Mouse (Mus musculus): ENCODE measurements around the gene Gorab. TPM values are rescaled to one million over a fixed set of nuclear protein-coding genes. Genes with fewer than 3 reads are reported as not detected.

The Gorab gene
- 14.2 and 15.3 TPM in 2 replicates for polyA plus RNA-seq (2016; fragmentation: Nextera tagmentation; extraction: Ambion mirVana)

DNA sequence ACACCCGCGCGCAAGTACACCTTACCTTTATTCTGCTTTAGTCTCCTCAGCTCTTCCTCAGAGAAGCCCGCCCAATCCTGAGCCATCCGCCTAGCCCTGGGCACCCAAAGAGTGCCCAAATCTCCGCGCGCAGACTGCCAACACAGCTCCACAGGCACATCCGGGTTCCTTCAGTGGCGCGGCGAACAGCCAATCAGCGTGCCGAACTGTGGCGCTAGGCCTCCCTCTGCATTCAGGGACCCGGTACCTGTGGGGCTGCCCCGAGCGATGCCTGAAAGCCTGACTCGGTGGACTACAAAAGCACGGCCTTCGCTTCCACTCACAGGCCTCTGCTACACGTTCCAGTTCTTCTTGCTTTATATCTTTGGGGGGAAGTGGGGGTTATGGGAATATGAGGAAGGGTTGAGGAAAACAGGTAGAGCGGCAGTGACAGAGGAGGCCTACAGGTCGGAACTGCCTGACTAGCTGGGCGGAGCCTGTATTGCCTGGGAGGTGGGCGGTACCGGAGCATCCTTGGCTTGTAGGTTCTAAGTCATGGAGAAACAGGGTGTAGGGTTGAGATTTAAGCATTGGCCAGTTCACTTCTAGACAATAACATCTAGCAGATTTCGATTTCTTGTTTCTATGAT is at the start of gene Gorab:
Gene Gorab, minus strand, starts transcription at position 172 of the 629 bp plus-strand sequence.
- peak; percentile 98 for DNase-seq (ENCODE audit: low spot score)
- Histone ChIP-seq H3K4me3 (peak within 1 kb of the TSS; percentile 85), H3K27me3 (ENCODE audit: insufficient read depth, poor library complexity, severe bottlenecking) (no peaks in the 10 kb centered on the region), H3K36me3 (no peaks in the 10 kb centered on the region), H3K27ac (peak within 1 kb of the TSS; percentile 99), H3K4me1 (peaks cover 6% of the 10 kb centered on the region), H3K9me3 (no peaks in the 10 kb centered on the region)
- WGBS = under 1% methylated on average over 28 of the region's 28 CpGs

GRCm38 (mm10) chr1:163443832-163444231 is 40.4 kb upstream of the Gorab start:
- no peak overlapping the region for H3K27ac ChIP-seq
- DNase-seq (ENCODE audit: low spot score) = no peak
- 12% methylated on average over 3 of the region's 3 CpGs for WGBS
- H3K27me3 ChIP-seq (ENCODE audit: insufficient read depth, poor library complexity, severe bottlenecking) = no peaks in the 10 kb centered on the region
- peaks cover 9% of the 10 kb centered on the region; the same call in 1 of the 2 replicates for H3K4me1 ChIP-seq
- no peaks in the 10 kb centered on the region for H3K36me3 ChIP-seq
- H3K4me3 ChIP-seq = no peak overlapping the region
- no peaks in the 10 kb centered on the region for H3K9me3 ChIP-seq

DNA sequence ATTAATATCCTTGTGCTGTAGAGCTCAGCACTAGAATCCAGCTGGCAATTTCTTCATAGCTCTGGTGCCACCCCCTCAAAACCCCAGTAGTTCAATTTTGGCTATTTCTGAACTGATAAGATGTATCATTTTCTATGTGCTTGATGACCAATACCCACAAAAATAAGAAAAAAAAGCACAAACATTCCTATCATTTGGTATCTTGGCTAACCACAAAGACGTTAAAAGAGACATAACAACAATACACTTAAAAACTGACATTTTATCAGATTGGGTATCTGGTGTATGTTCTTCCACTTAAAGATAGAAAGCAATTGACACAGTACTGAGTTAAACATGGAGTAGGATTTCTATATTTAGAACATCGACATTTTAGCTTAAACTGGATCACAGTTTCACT is 35.5 kb upstream of the Gorab start:
- Histone ChIP-seq H3K36me3 (no peaks in the 10 kb centered on the region), H3K27me3 (ENCODE audit: insufficient read depth, poor library complexity, severe bottlenecking) (no peaks in the 10 kb centered on the region), H3K4me1 (peaks cover 9% of the 10 kb centered on the region; the same call in 1 of the 2 replicates), H3K9me3 (peaks cover 3% of the 10 kb centered on the region; the same call in 1 of the 2 replicates), H3K27ac (no peak overlapping the region), H3K4me3 (no peak overlapping the region)
- 60% methylated on average over 2 of the region's 2 CpGs for WGBS
- DNase-seq (ENCODE audit: low spot score) = no peak

DNA sequence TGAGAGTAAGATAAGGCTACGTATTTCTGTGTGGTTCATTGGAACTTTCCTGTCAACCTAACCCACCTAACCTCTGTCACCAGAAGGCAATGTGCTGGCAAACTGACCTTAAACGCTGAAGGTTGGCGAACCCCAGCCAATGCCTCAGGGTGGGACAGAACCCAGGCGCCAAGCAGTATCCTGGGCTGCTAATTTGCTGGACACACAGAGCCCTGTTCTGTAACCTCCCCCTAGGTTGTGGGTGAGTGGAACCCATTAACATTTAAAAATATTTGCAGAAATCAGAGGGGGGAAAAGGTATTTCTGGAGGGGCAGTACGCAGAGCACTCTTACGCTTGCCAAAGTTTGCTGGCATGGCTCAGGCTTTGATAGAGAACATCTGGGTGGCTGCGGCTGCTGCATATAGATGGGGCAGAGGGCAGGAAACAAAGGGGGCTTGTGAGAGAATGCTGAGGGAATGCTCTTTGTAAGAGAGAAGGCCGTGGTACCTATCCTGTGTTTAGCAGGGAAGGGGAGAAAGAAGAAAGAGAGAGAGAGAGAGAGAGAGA is 20.1 kb upstream of the Gorab start:
- Histone ChIP-seq H3K4me3 (no peak overlapping the region), H3K4me1 (no peaks in the 10 kb centered on the region), H3K36me3 (no peaks in the 10 kb centered on the region), H3K27me3 (ENCODE audit: insufficient read depth, poor library complexity, severe bottlenecking) (no peaks in the 10 kb centered on the region), H3K27ac (no peak overlapping the region), H3K9me3 (no peaks in the 10 kb centered on the region)
- 63% methylated on average over 8 of the region's 8 CpGs for WGBS
- DNase-seq (ENCODE audit: low spot score) = no peak

- Histone ChIP-seq H3K4me1 (no peaks in the 10 kb centered on the region), H3K27me3 (ENCODE audit: insufficient read depth, poor library complexity, severe bottlenecking) (no peaks in the 10 kb centered on the region), H3K27ac (no peak overlapping the region), H3K4me3 (no peak overlapping the region), H3K36me3 (no peaks in the 10 kb centered on the region), H3K9me3 (no peaks in the 10 kb centered on the region)
- 64% methylated on average over 2 of the region's 2 CpGs for WGBS
- no peak for DNase-seq (ENCODE audit: low spot score)
Measured at GRCm38 (mm10) chr1:163417191-163417590, 13.7 kb upstream of the Gorab start.

DNA sequence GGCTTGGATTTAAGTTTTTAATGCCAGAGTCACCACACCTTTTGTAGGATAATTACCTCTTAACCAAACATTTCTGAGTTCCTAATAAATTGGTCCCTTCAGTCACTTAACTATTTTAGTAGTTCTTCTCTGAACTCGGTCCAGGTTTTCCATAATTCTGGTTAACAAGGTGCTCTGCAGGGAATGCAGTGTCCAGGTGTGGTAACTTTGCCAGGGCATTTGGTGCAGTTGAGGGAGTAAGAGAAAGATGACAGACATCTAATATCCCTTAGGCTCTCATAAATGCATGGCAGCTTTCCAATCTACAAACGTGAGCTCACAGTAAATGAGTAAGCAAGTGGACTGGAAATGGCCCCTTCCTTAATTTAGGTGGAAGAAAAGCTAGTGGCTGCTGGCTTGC is 10.7 kb upstream of the Gorab start:
- H3K27ac ChIP-seq = no peak overlapping the region
- no peaks in the 10 kb centered on the region for H3K9me3 ChIP-seq
- no peaks in the 10 kb centered on the region for H3K36me3 ChIP-seq
- no peaks in the 10 kb centered on the region for H3K4me1 ChIP-seq
- no peak for DNase-seq (ENCODE audit: low spot score)
- no peak overlapping the region for H3K4me3 ChIP-seq
- WGBS = 84% methylated on average over 2 of the region's 2 CpGs
- H3K27me3 ChIP-seq (ENCODE audit: insufficient read depth, poor library complexity, severe bottlenecking) = no peaks in the 10 kb centered on the region

DNA sequence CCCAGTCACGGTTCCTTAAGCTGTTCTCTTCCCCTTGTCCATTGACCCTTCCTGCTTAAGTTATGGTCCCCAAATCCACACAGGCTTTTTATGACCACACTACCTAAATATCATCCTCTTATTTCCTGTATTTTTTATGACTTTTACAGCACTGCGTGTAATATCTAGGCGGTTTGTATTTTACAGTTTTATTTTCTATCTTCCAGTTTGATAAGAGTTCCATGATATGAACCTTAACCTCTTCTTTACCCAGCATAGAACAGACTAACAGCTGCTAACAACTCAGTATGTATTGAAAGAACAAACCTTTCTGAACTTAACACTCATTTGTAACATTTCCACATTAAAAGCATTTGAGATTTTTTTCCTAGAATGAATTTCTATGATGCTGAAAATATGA is 2.7 kb upstream of the Gorab start:
- Histone ChIP-seq H3K4me1 (peaks cover 6% of the 10 kb centered on the region), H3K9me3 (no peaks in the 10 kb centered on the region), H3K4me3 (no peak overlapping the region), H3K27me3 (ENCODE audit: insufficient read depth, poor library complexity, severe bottlenecking) (no peaks in the 10 kb centered on the region), H3K36me3 (no peaks in the 10 kb centered on the region), H3K27ac (no peak overlapping the region)
- WGBS = 72% methylated on average over 3 of the region's 3 CpGs
- no peak for DNase-seq (ENCODE audit: low spot score)

DNA sequence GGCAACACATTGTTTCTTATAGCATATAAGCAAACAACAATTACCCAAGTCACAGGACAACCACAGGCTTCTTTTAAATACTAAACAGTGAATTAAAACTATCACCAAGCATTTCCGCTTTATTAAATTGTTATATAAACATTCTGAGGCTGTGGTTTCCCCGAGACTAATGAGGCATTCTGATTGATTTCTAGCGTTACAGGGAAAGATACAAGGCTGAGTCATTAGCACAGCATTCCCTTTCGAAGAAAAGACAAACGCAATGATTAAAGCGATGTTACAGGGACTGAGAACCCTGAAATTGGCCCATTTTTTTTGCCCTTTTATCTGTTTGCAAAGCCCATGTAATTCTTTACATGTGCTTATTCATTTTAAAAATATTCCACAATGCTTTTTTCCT is 12.1 kb downstream of the Gorab start:
- Histone ChIP-seq H3K4me3 (no peak overlapping the region), H3K4me1 (no peaks in the 10 kb centered on the region), H3K36me3 (peaks cover 49% of the 10 kb centered on the region), H3K27ac (no peak overlapping the region), H3K9me3 (no peaks in the 10 kb centered on the region), H3K27me3 (ENCODE audit: insufficient read depth, poor library complexity, severe bottlenecking) (no peaks in the 10 kb centered on the region)
- 87% methylated on average over 6 of the region's 6 CpGs for WGBS
- no peak for DNase-seq (ENCODE audit: low spot score)

- Histone ChIP-seq H3K9me3 (no peaks in the 10 kb centered on the region), H3K36me3 (peaks cover 56% of the 10 kb centered on the region), H3K27me3 (ENCODE audit: insufficient read depth, poor library complexity, severe bottlenecking) (no peaks in the 10 kb centered on the region), H3K27ac (no peak overlapping the region), H3K4me3 (no peak overlapping the region), H3K4me1 (no peaks in the 10 kb centered on the region)
- no peak for DNase-seq (ENCODE audit: low spot score)
- WGBS = 62% methylated on average over 4 of the region's 4 CpGs
Measured at GRCm38 (mm10) chr1:163390044-163390443, 13.4 kb downstream of the Gorab start.

GRCm38 (mm10) chr1:163386196-163386595 is 17.3 kb downstream of the Gorab start:
- no peaks in the 10 kb centered on the region for H3K27me3 ChIP-seq (ENCODE audit: insufficient read depth, poor library complexity, severe bottlenecking)
- 80% methylated on average over 9 of the region's 9 CpGs for WGBS
- H3K27ac ChIP-seq = no peak overlapping the region
- no peak overlapping the region for H3K4me3 ChIP-seq
- 0 out of 2 replicates have a peak, but pooled peaks cover 3% of the 10 kb centered on the region for H3K4me1 ChIP-seq
- H3K36me3 ChIP-seq = peaks cover 29% of the 10 kb centered on the region
- DNase-seq (ENCODE audit: low spot score) = no peak
- H3K9me3 ChIP-seq = no peaks in the 10 kb centered on the region

DNA sequence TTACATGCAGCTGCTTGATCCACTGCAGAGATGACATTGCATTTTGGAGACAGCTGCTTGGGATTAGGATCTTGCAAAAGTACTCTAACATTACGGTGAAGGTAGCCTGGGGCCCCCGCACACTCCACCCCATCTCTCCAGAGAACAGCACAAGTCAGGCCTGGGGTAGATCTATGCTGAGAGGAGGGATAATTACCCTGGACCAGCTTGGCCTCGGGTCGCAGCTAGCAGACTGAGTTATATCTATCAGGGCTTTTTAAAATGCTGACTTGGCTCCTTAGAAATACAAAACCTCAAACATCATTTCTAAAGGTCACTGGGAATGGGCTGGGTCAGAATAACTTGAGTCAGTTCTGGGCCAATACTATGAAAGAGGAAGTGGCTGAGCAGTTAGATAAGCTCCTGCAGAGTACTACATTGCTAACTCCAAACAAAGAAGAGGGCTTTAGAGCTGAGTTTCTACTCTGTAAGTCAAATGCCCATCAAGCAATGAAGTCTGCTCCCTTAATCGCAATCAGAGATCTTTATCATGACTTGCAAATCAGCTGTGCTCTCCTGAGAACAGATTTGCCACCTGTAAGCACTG is 19.9 kb downstream of the Gorab start:
- no peaks in the 10 kb centered on the region for H3K27me3 ChIP-seq (ENCODE audit: insufficient read depth, poor library complexity, severe bottlenecking)
- no peak overlapping the region for H3K4me3 ChIP-seq
- H3K36me3 ChIP-seq = peaks cover 25% of the 10 kb centered on the region
- H3K4me1 ChIP-seq = 0 out of 2 replicates have a peak, but pooled peaks cover 3% of the 10 kb centered on the region
- no peak for DNase-seq (ENCODE audit: low spot score)
- H3K27ac ChIP-seq = no peak overlapping the region
- 56% methylated on average over 5 of the region's 5 CpGs for WGBS
- no peaks in the 10 kb centered on the region for H3K9me3 ChIP-seq

GRCm38 (mm10) chr1:163382048-163382719 is 21.3 kb downstream of the Gorab start:
- Histone ChIP-seq H3K4me1 (0 out of 2 replicates have a peak, but pooled peaks cover 3% of the 10 kb centered on the region), H3K36me3 (peaks cover 19% of the 10 kb centered on the region), H3K27ac (no peak overlapping the region), H3K9me3 (no peaks in the 10 kb centered on the region), H3K4me3 (no peak overlapping the region), H3K27me3 (ENCODE audit: insufficient read depth, poor library complexity, severe bottlenecking) (no peaks in the 10 kb centered on the region)
- DNase-seq (ENCODE audit: low spot score) = no peak
- WGBS = 87% methylated on average over 10 of the region's 10 CpGs

GRCm38 (mm10) chr1:163380591-163380990 is 22.9 kb downstream of the Gorab start:
- H3K9me3 ChIP-seq = no peaks in the 10 kb centered on the region
- H3K4me1 ChIP-seq = 0 out of 2 replicates have a peak, but pooled peaks cover 3% of the 10 kb centered on the region
- no peak overlapping the region for H3K4me3 ChIP-seq
- WGBS = 40% methylated on average over 1 of the region's 1 CpGs
- no peak overlapping the region for H3K27ac ChIP-seq
- no peaks in the 10 kb centered on the region for H3K27me3 ChIP-seq (ENCODE audit: insufficient read depth, poor library complexity, severe bottlenecking)
- no peak for DNase-seq (ENCODE audit: low spot score)
- H3K36me3 ChIP-seq = peaks cover 6% of the 10 kb centered on the region
